Mouse (Mus musculus) intestine, embryonic 16.5 days (tissue): ENCODE data around the gene Gp2. TPM values are rescaled to one million over a fixed set of nuclear protein-coding genes. Genes with fewer than 3 reads are reported as not detected.

Experiments
- ATAC-seq: fragments of 200-750 bp; cut with Nextera tagmentation; 2 replicates; pipeline ENCODE4 v1.8.0; 2017; ENCODE audit warnings: moderate TSS enrichment, moderate library complexity
- H3K27ac ChIP-seq: fragments of 300-500 bp; sonication (generic); 2 replicates; pipeline ENCODE4 v1.5.1; 2014; ENCODE audit warnings: mild to moderate bottlenecking, low read length
- H3K27me3 ChIP-seq: fragments of 300-500 bp; sonication (generic); replicated peaks from 2 replicates; pipeline ENCODE4 v1.6.1; 2014; ENCODE audit warnings: low read length, control low read depth, mixed read lengths; ENCODE audit not compliant: control insufficient read depth, insufficient read depth
- H3K36me3 ChIP-seq: fragments of 300-500 bp; sonication (generic); 2 replicates; pipeline ENCODE4 v1.6.1; 2014; ENCODE audit warnings: low read length, control low read depth; ENCODE audit not compliant: control insufficient read depth, insufficient read depth
- H3K4me1 ChIP-seq: fragments of 300-500 bp; sonication (generic); 2 replicates; pipeline ENCODE4 v1.6.1; 2014; ENCODE audit warnings: low read length, control low read depth, mixed read lengths; ENCODE audit not compliant: control insufficient read depth, insufficient read depth
- H3K4me2 ChIP-seq: fragments of 300-500 bp; sonication (generic); 2 replicates; pipeline ENCODE4 v1.6.1; 2014; ENCODE audit warnings: low read depth, low read length, control low read depth
- H3K4me3 ChIP-seq: fragments of 300-500 bp; sonication (generic); 2 replicates; pipeline ENCODE4 v1.5.1; 2014; ENCODE audit warnings: mild to moderate bottlenecking, low read length
- H3K9ac ChIP-seq: fragments of 300-500 bp; sonication (generic); 2 replicates; pipeline ENCODE4 v1.6.1; 2014; ENCODE audit warnings: low read depth, low read length
- H3K9me3 ChIP-seq: fragments of 300-500 bp; sonication (generic); 2 replicates; pipeline ENCODE4 v1.6.1; 2016; ENCODE audit warnings: low read length, control low read depth; ENCODE audit not compliant: control insufficient read depth
- WGBS: fragments of 180-500 bp; shearing (Covaris S2); extraction: QIAGEN DNeasy Blood & Tissue Kit; methylation state at CpG from one replicate; pipeline ENCODE4 v1.1.7; 2014; 5-methylcytosine and 5-hydroxymethylcytosine counted together
- polyA plus RNA-seq: library from polyadenylated mRNA; unstranded; fragments of >200 nt; fragmentation: Nextera tagmentation; extraction: Ambion mirVana; gene quantifications from 2 replicates; pipeline ENCODE4 v1.2.1, GENCODE M21; 2015

Gp2 gene
- polyA plus RNA-seq, 1 experiment from 2014 or later = 0.59 TPM

GRCm38 (mm10) chr7:119427180-119427616 lies 31.9 kb downstream of the Gp2 start:
- ATAC-seq = no peak
- Histone ChIP-seq H3K27me3 (no peaks in the 10 kb centered on the region), H3K9ac (no peak overlapping the region), H3K9me3 (no peaks in the 10 kb centered on the region), H3K4me3 (no peak overlapping the region), H3K4me1 (no peaks in the 10 kb centered on the region), H3K4me2 (no peak overlapping the region), H3K27ac (no peak overlapping the region), H3K36me3 (no peaks in the 10 kb centered on the region)
- 17% methylated on average over 6 of the region's 6 CpGs for WGBS

- no peak overlapping the region for H3K4me3 ChIP-seq
- no peaks in the 10 kb centered on the region for H3K36me3 ChIP-seq
- no peaks in the 10 kb centered on the region for H3K27me3 ChIP-seq
- no peaks in the 10 kb centered on the region for H3K9me3 ChIP-seq
- ATAC-seq = no peak
- no peaks in the 10 kb centered on the region for H3K4me1 ChIP-seq
- H3K27ac ChIP-seq = no peak overlapping the region
- no peak overlapping the region for H3K9ac ChIP-seq
- H3K4me2 ChIP-seq = no peak overlapping the region
- WGBS = 23% methylated on average over 2 of the region's 2 CpGs
Observed at GRCm38 (mm10) chr7:119420730-119421129, 38.4 kb downstream of the Gp2 start.

- Histone ChIP-seq H3K27ac (no peak overlapping the region), H3K4me3 (no peak overlapping the region), H3K36me3 (no peaks in the 10 kb centered on the region), H3K9me3 (no peaks in the 10 kb centered on the region), H3K4me1 (no peaks in the 10 kb centered on the region), H3K4me2 (no peak overlapping the region), H3K27me3 (no peaks in the 10 kb centered on the region), H3K9ac (no peak overlapping the region)
- ATAC-seq = no peak
- WGBS = 76% methylated on average over 1 of the region's 1 CpGs
Observed at GRCm38 (mm10) chr7:119418523-119418922, 40.6 kb downstream of the Gp2 start.

- Histone ChIP-seq H3K4me1 (no peaks in the 10 kb centered on the region), H3K9me3 (no peaks in the 10 kb centered on the region), H3K27ac (no peak overlapping the region), H3K4me3 (no peak overlapping the region), H3K9ac (no peak overlapping the region), H3K27me3 (no peaks in the 10 kb centered on the region), H3K36me3 (no peaks in the 10 kb centered on the region), H3K4me2 (no peak overlapping the region)
- 45% methylated on average over 13 of the region's 13 CpGs for WGBS
- peak; percentile 90 for ATAC-seq
Observed at GRCm38 (mm10) chr7:119394050-119394732, 64.9 kb downstream of the Gp2 start.

Other genes starting within 250 kb of the Gp2 start
- gene Umod, start 20.0 kb upstream of the Gp2 start, polyA plus RNA-seq = not detected in 2 replicates
- gene Acsm5, start 60.2 kb upstream of the Gp2 start, polyA plus RNA-seq = 0.07 TPM in 1 of 2 replicates, not detected in the other
- gene Pdilt, start 64.2 kb upstream of the Gp2 start, polyA plus RNA-seq = not detected in 2 replicates
- gene Acsm2, start 95.1 kb upstream of the Gp2 start, polyA plus RNA-seq = not detected in 2 replicates
- 0.09 and 0.10 TPM in 2 replicates for gene Acsm1, start 147.7 kb upstream of the Gp2 start, polyA plus RNA-seq
- gene Acsm4, start 230.7 kb upstream of the Gp2 start, polyA plus RNA-seq = not detected in 2 replicates